32 mouse cellular contexts compared by ENCODE assay signal in genomic region chr2:18724462-18724861, GRCm38 (mm10). TPM values are rescaled to one million over a fixed set of nuclear protein-coding genes. Genes with fewer than 3 reads are reported as not detected.
"Had no signal": no experiment of that assay in that cellular context is flagged by ENCODE, and none has a peak within 500 bp of the region (broad histone marks: within the 10 kb centered on the region; RNA-seq: fewer than 3 reads in every experiment).

No protein-coding gene starts in this region.

- H3K27me3 ChIP-seq: heart, embryonic 15.5 days; hindbrain, embryonic 12.5 days; intestine, embryonic 15.5 days; limb, embryonic 13.5 days; limb, embryonic 15.5 days; liver, embryonic 12.5 days had no signal

- H3K4me3 ChIP-seq: gastrocnemius, adult 2 months; heart, adult 2 months; heart, embryonic 13.5 days; heart, embryonic 15.5 days; hindbrain, embryonic 10.5 days; hindbrain, embryonic 12.5 days; intestine, embryonic 15.5 days; limb, embryonic 13.5 days; limb, embryonic 15.5 days; liver, embryonic 12.5 days had no signal

- ATAC-seq: hindbrain, embryonic 16.5 days; inflammation-experienced regulatory T-cells, adult 6 months; intestine, embryonic 15.5 days; intestine, postnatal 0 days; liver, embryonic 12.5 days had no signal

- H3K4me1 ChIP-seq: heart, embryonic 13.5 days; heart, embryonic 15.5 days; hindbrain, embryonic 10.5 days; hindbrain, embryonic 12.5 days; intestine, embryonic 15.5 days; limb, embryonic 15.5 days; liver, embryonic 12.5 days had no signal

- DNase-seq: gastrocnemius, adult 2 months; gastrocnemius, postnatal 10 days; gastrocnemius, postnatal 25 days; heart, adult 11 months; heart, adult 2 months; heart, postnatal 14 days; heart, postnatal 36 days; kidney, adult 18-20 months; kidney, adult 8-10 months; kidney, postnatal 10 days; kidney, postnatal 25 days; kidney, postnatal 4 days; layer of hippocampus, adult 9-11 months; layer of hippocampus, postnatal 36 days; left cerebral cortex, postnatal 4 days had no signal

- H3K27ac ChIP-seq: gastrocnemius, adult 2 months; heart, adult 2 months; heart, embryonic 13.5 days; heart, embryonic 15.5 days; hindbrain, embryonic 10.5 days; hindbrain, embryonic 12.5 days; hindbrain, embryonic 14.5 days; intestine, embryonic 15.5 days; limb, embryonic 13.5 days; limb, embryonic 15.5 days; liver, embryonic 12.5 days; liver, embryonic 14.5 days had no signal

- H3K9me3 ChIP-seq: heart, embryonic 13.5 days; heart, embryonic 15.5 days; hindbrain, embryonic 10.5 days; hindbrain, embryonic 12.5 days; intestine, embryonic 15.5 days; limb, embryonic 13.5 days; limb, embryonic 15.5 days; liver, embryonic 12.5 days had no signal

- H3K36me3 ChIP-seq: heart, embryonic 13.5 days; heart, embryonic 15.5 days; hindbrain, embryonic 10.5 days; hindbrain, embryonic 12.5 days; intestine, embryonic 15.5 days; limb, embryonic 13.5 days; limb, embryonic 15.5 days; liver, embryonic 12.5 days had no signal

RNA-seq across cellular contexts. Expression of gene Spag6, which starts 30.6 kb away (rescaled TPM):
- total RNA-seq: heart, postnatal 14 days; liver, adult 2 months had no signal
- polyA plus RNA-seq: heart, embryonic 11.5 days; heart, embryonic 13.5 days; inflammation-experienced regulatory T-cells, adult 6 months; intestine, postnatal 0 days; kidney, embryonic 16.5 days; limb, embryonic 11.5 days; limb, embryonic 13.5 days; liver, adult 2 months; liver, embryonic 12.5 days; liver, embryonic 14.5 days had no signal
